Mouse (Mus musculus): ENCODE data around the gene Galnt18. TPM values are rescaled to one million over a fixed set of nuclear protein-coding genes. Genes with fewer than 3 reads are reported as not detected.
A peak's percentile ranks its signal among the peaks of the same experiment; 100 is the strongest.

Gene Galnt18
- polyA plus RNA-seq, 1 experiment from 2014 or later = 7.8 TPM

- Histone ChIP-seq H3K4me3 (ENCODE audit: low read depth, low read length) (no peak overlapping the region), H3K27me3 (replicated peaks; ENCODE audit: control insufficient read depth, insufficient read depth, low read length) (no peaks in the 10 kb centered on the region), H3K36me3 (ENCODE audit: control insufficient read depth, insufficient read depth) (no peaks in the 10 kb centered on the region), H3K9me3 (ENCODE audit: control insufficient read depth) (no peaks in the 10 kb centered on the region), H3K4me2 (replicated peaks; ENCODE audit: low read depth) (no peak overlapping the region), H3K9ac (ENCODE audit: low read depth, low read length) (no peak overlapping the region), H3K27ac (ENCODE audit: low read depth, low read length) (no peak overlapping the region), H3K4me1 (replicated peaks; ENCODE audit: control insufficient read depth, insufficient read depth, low read length) (no peaks in the 10 kb centered on the region)
- no peak for TF ChIP-seq CTCF (IDR thresholded peaks at IDR 0.05; ENCODE audit: low read depth)
- 83% methylated on average over 3 of the region's 3 CpGs for WGBS
- ATAC-seq = no peak
These were observed 12.4 kb upstream of the Galnt18 start for GRCm38 (mm10) chr7:111792154-111792553.

- H3K36me3 ChIP-seq (ENCODE audit: control insufficient read depth, insufficient read depth) = no peaks in the 10 kb centered on the region
- H3K9me3 ChIP-seq (ENCODE audit: control insufficient read depth) = no peaks in the 10 kb centered on the region
- no peak overlapping the region for H3K4me3 ChIP-seq (ENCODE audit: low read depth, low read length)
- no peak for ATAC-seq
- no peaks in the 10 kb centered on the region for H3K27me3 ChIP-seq (replicated peaks; ENCODE audit: control insufficient read depth, insufficient read depth, low read length)
- no peak overlapping the region for H3K4me2 ChIP-seq (replicated peaks; ENCODE audit: low read depth)
- 39% methylated on average over 6 of the region's 6 CpGs for WGBS
- no peak overlapping the region for H3K9ac ChIP-seq (ENCODE audit: low read depth, low read length)
- no peak for TF ChIP-seq CTCF (IDR thresholded peaks at IDR 0.05; ENCODE audit: low read depth)
- no peak overlapping the region for H3K27ac ChIP-seq (ENCODE audit: low read depth, low read length)
- no peaks in the 10 kb centered on the region for H3K4me1 ChIP-seq (replicated peaks; ENCODE audit: control insufficient read depth, insufficient read depth, low read length)
These were observed 11.6 kb upstream of the Galnt18 start for GRCm38 (mm10) chr7:111791347-111791746.

DNA sequence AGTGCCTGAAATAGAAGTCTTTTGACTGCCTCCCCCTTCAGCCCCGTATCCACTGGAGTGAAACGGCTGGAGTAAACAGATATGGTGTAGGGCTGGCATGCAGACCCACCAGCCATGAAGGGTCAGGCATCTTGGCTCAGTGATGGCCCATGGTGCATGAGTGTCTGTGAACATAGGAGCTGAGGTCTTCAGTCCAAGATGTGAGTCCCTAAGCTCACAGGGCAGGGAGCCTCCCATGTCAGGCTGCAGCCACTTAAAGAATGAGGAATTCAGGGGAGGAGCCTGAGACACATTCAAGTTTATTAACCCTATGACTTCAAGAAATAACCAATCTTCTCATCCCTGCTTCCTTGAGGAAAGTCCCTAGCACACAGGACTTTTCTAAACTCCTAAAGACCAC, 8.1 kb upstream of the Galnt18 start:
- Histone ChIP-seq H3K27ac (ENCODE audit: low read depth, low read length) (no peak overlapping the region), H3K4me1 (replicated peaks; ENCODE audit: control insufficient read depth, insufficient read depth, low read length) (no peaks in the 10 kb centered on the region), H3K4me3 (ENCODE audit: low read depth, low read length) (no peak overlapping the region), H3K36me3 (ENCODE audit: control insufficient read depth, insufficient read depth) (no peaks in the 10 kb centered on the region), H3K9ac (ENCODE audit: low read depth, low read length) (no peak overlapping the region), H3K27me3 (replicated peaks; ENCODE audit: control insufficient read depth, insufficient read depth, low read length) (0 out of 2 replicates have a peak, but pooled peaks cover 2% of the 10 kb centered on the region), H3K4me2 (replicated peaks; ENCODE audit: low read depth) (no peak overlapping the region), H3K9me3 (ENCODE audit: control insufficient read depth) (no peaks in the 10 kb centered on the region)
- TF ChIP-seq CTCF (IDR thresholded peaks at IDR 0.05; ENCODE audit: low read depth) = no peak
- no peak for ATAC-seq
- WGBS = 62% methylated on average over 2 of the region's 2 CpGs

DNA sequence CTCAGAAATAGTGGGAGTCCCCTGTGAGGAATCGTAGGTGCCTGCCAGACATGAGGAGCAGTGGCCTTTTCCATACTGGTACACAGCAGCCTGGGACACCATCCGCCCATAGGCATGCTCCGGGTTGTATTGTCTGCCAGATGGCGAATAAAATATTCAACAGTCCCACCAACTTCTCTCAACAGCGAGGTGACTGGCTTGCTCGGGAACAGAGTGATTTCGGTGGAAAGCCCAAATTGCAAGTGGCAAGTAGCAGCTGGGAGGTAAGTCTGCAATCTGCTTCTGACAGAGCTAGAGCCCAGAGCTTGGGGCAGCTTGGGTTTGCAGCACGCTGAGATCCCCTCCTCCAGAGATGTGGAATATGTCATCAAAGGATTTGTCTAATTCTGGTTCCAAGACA, 5.7 kb upstream of the Galnt18 start:
- 89% methylated on average over 8 of the region's 8 CpGs for WGBS

DNA sequence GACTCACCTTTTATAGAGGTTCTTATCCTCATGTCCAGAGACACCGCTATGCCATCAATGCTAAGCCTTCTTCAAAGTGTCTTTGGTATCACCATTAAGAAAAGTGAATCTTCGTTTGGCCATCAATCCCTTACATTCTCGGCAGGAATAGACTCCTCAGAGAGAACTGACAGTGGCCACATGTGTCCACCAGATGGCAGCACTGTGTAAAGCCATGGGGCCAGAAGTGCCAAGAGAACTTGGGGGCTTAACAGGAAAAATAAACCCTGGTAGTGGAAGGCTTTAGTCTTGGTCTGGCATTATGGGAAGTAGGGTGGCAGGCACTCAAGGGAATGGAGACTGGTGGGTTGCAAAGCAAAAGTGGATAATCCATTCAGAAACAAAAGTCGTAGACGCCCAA, 2.3 kb upstream of the Galnt18 start:
- no peaks in the 10 kb centered on the region for H3K36me3 ChIP-seq (ENCODE audit: control insufficient read depth, insufficient read depth)
- H3K4me2 ChIP-seq (replicated peaks; ENCODE audit: low read depth) = no peak overlapping the region
- H3K9ac ChIP-seq (ENCODE audit: low read depth, low read length) = no peak overlapping the region
- peak; percentile 96 for TF ChIP-seq CTCF (IDR thresholded peaks at IDR 0.05; ENCODE audit: low read depth)
- WGBS = 49% methylated on average over 5 of the region's 5 CpGs
- no peak overlapping the region for H3K4me3 ChIP-seq (ENCODE audit: low read depth, low read length)
- no peak for ATAC-seq
- H3K4me1 ChIP-seq (replicated peaks; ENCODE audit: control insufficient read depth, insufficient read depth, low read length) = no peaks in the 10 kb centered on the region
- no peaks in the 10 kb centered on the region for H3K9me3 ChIP-seq (ENCODE audit: control insufficient read depth)
- H3K27ac ChIP-seq (ENCODE audit: low read depth, low read length) = no peak overlapping the region
- peaks cover 11% of the 10 kb centered on the region; the same call in 1 of the 2 replicates for H3K27me3 ChIP-seq (replicated peaks; ENCODE audit: control insufficient read depth, insufficient read depth, low read length)

More for the DNA sequence above, 5.7 kb upstream of the Galnt18 start:
- Histone ChIP-seq H3K9ac (ENCODE audit: low read depth, low read length) (no peak overlapping the region), H3K9me3 (ENCODE audit: control insufficient read depth) (no peaks in the 10 kb centered on the region), H3K27me3 (replicated peaks; ENCODE audit: control insufficient read depth, insufficient read depth, low read length) (0 out of 2 replicates have a peak, but pooled peaks cover 2% of the 10 kb centered on the region), H3K4me2 (replicated peaks; ENCODE audit: low read depth) (no peak overlapping the region), H3K36me3 (ENCODE audit: control insufficient read depth, insufficient read depth) (no peaks in the 10 kb centered on the region), H3K4me1 (replicated peaks; ENCODE audit: control insufficient read depth, insufficient read depth, low read length) (no peaks in the 10 kb centered on the region), H3K27ac (ENCODE audit: low read depth, low read length) (no peak overlapping the region), H3K4me3 (ENCODE audit: low read depth, low read length) (no peak overlapping the region)
- ATAC-seq = no peak
- no peak for TF ChIP-seq CTCF (IDR thresholded peaks at IDR 0.05; ENCODE audit: low read depth)

GRCm38 (mm10) chr7:111781316-111781715, 1.5 kb upstream of the Galnt18 start:
- H3K4me2 ChIP-seq (replicated peaks; ENCODE audit: low read depth) = no peak overlapping the region
- no peaks in the 10 kb centered on the region for H3K36me3 ChIP-seq (ENCODE audit: control insufficient read depth, insufficient read depth)
- peaks cover 11% of the 10 kb centered on the region; the same call in 1 of the 2 replicates for H3K27me3 ChIP-seq (replicated peaks; ENCODE audit: control insufficient read depth, insufficient read depth, low read length)
- H3K4me1 ChIP-seq (replicated peaks; ENCODE audit: control insufficient read depth, insufficient read depth, low read length) = no peaks in the 10 kb centered on the region
- TF ChIP-seq CTCF (IDR thresholded peaks at IDR 0.05; ENCODE audit: low read depth) = no peak
- no peak for ATAC-seq
- no peak overlapping the region for H3K9ac ChIP-seq (ENCODE audit: low read depth, low read length)
- WGBS = 79% methylated on average over 6 of the region's 6 CpGs
- no peaks in the 10 kb centered on the region for H3K9me3 ChIP-seq (ENCODE audit: control insufficient read depth)
- H3K27ac ChIP-seq (ENCODE audit: low read depth, low read length) = no peak overlapping the region
- no peak overlapping the region for H3K4me3 ChIP-seq (ENCODE audit: low read depth, low read length)

Data from intestine, postnatal 0 days (tissue).